Mouse (Mus musculus): ENCODE results near the gene Zfp541. TPM values are rescaled to one million over a fixed set of nuclear protein-coding genes. Genes with fewer than 3 reads are reported as not detected.

Gene Zfp541
- polyA plus RNA-seq, 1 experiment: not detected

- Histone ChIP-seq H3K36me3 (ENCODE audit: control insufficient read depth, insufficient read depth) (peaks cover 14% of the 10 kb centered on the region), H3K79me2 (ENCODE audit: control insufficient read depth, insufficient read depth) (peaks cover 25% of the 10 kb centered on the region), H3K4me2 (ENCODE audit: low read depth) (no peak overlapping the region), H3K4me3 (no peak overlapping the region), H3K27me3 (ENCODE audit: control insufficient read depth, insufficient read depth, insufficient read length) (no peaks in the 10 kb centered on the region), H3ac (ENCODE audit: control insufficient read depth, insufficient read length) (no peak overlapping the region)
- TF ChIP-seq E2F4 (IDR thresholded peaks at IDR 0.05; ENCODE audit: insufficient read depth) (no peak), MYOD1 (IDR thresholded peaks at IDR 0.05; ENCODE audit: control insufficient read depth in 1 of 3, insufficient read length in 2 of 3, low read depth in 2 of 3) (no peak), REST (IDR thresholded peaks at IDR 0.05; ENCODE audit: insufficient read depth, insufficient read length) (no peak), CEBPB (IDR thresholded peaks at IDR 0.05; ENCODE audit: insufficient read depth, poor library complexity, severe bottlenecking) (no peak), TCF12 (IDR thresholded peaks at IDR 0.05; ENCODE audit: insufficient read depth, poor library complexity, severe bottlenecking) (no peak), MAX (IDR thresholded peaks at IDR 0.05; ENCODE audit: low read depth) (no peak), POLR2A (IDR thresholded peaks at IDR 0.05; ENCODE audit: insufficient read length, low read depth) (no peak), SRF (IDR thresholded peaks at IDR 0.05; ENCODE audit: control insufficient read depth, insufficient read length, low read depth) (no peak), TCF3 (IDR thresholded peaks at IDR 0.05; ENCODE audit: insufficient read length, low read depth) (no peak)
Observed at GRCm38 (mm10) chr7:16108886-16109542, 47.4 kb downstream of the Zfp541 start.

GRCm38 (mm10) chr7:16110158-16110557, 48.5 kb downstream of the Zfp541 start:
- Histone ChIP-seq H3K36me3 (ENCODE audit: control insufficient read depth, insufficient read depth) (peaks cover 19% of the 10 kb centered on the region), H3K27me3 (ENCODE audit: control insufficient read depth, insufficient read depth, insufficient read length) (no peaks in the 10 kb centered on the region), H3ac (ENCODE audit: control insufficient read depth, insufficient read length) (no peak overlapping the region), H3K4me3 (no peak overlapping the region), H3K4me2 (ENCODE audit: low read depth) (no peak overlapping the region), H3K79me2 (ENCODE audit: control insufficient read depth, insufficient read depth) (peaks cover 14% of the 10 kb centered on the region)
- TF ChIP-seq E2F4 (IDR thresholded peaks at IDR 0.05; ENCODE audit: insufficient read depth): no peak
- TF ChIP-seq MYOD1 (IDR thresholded peaks at IDR 0.05; ENCODE audit: control insufficient read depth in 1 of 3, insufficient read length in 2 of 3, low read depth in 2 of 3): no peak
- TF ChIP-seq POLR2AphosphoS2 (IDR thresholded peaks at IDR 0.05; ENCODE audit: insufficient read length, low read depth): no peak
- TF ChIP-seq MAX (IDR thresholded peaks at IDR 0.05; ENCODE audit: low read depth): no peak
- no peak for TF ChIP-seq CEBPB (IDR thresholded peaks at IDR 0.05; ENCODE audit: insufficient read depth, poor library complexity, severe bottlenecking)
- no peak for TF ChIP-seq USF1 (IDR thresholded peaks at IDR 0.05; ENCODE audit: low read depth)
- TF ChIP-seq SRF (IDR thresholded peaks at IDR 0.05; ENCODE audit: control insufficient read depth, insufficient read length, low read depth): no peak
- TF ChIP-seq REST (IDR thresholded peaks at IDR 0.05; ENCODE audit: insufficient read depth, insufficient read length): no peak

- Histone ChIP-seq H3K36me3 (ENCODE audit: control insufficient read depth, insufficient read depth) (peaks cover 19% of the 10 kb centered on the region), H3K4me3 (no peak overlapping the region), H3K27me3 (ENCODE audit: control insufficient read depth, insufficient read depth, insufficient read length) (no peaks in the 10 kb centered on the region), H3K4me2 (ENCODE audit: low read depth) (no peak overlapping the region), H3K79me2 (ENCODE audit: control insufficient read depth, insufficient read depth) (peaks cover 2% of the 10 kb centered on the region), H3ac (ENCODE audit: control insufficient read depth, insufficient read length) (no peak overlapping the region)
- TF ChIP-seq E2F4 (IDR thresholded peaks at IDR 0.05; ENCODE audit: insufficient read depth) (no peak), TCF12 (IDR thresholded peaks at IDR 0.05; ENCODE audit: insufficient read depth, poor library complexity, severe bottlenecking) (no peak), MYOD1 (IDR thresholded peaks at IDR 0.05; ENCODE audit: control insufficient read depth in 1 of 3, insufficient read length in 2 of 3, low read depth in 2 of 3) (no peak)
Observed at GRCm38 (mm10) chr7:16111284-16112090, 49.9 kb downstream of the Zfp541 start.

GRCm38 (mm10) chr7:16116418-16116817, 54.8 kb downstream of the Zfp541 start:
- no peaks in the 10 kb centered on the region for H3K27me3 ChIP-seq (ENCODE audit: control insufficient read depth, insufficient read depth, insufficient read length)
- TF ChIP-seq TCF3 (IDR thresholded peaks at IDR 0.05; ENCODE audit: insufficient read length, low read depth) (no peak), CEBPB (IDR thresholded peaks at IDR 0.05; ENCODE audit: insufficient read depth, poor library complexity, severe bottlenecking) (no peak), REST (IDR thresholded peaks at IDR 0.05; ENCODE audit: insufficient read depth, insufficient read length) (no peak)
- no peak overlapping the region for H3ac ChIP-seq (ENCODE audit: control insufficient read depth, insufficient read length)
- H3K36me3 ChIP-seq (ENCODE audit: control insufficient read depth, insufficient read depth): peaks cover 5% of the 10 kb centered on the region
- H3K4me2 ChIP-seq (ENCODE audit: low read depth): no peak overlapping the region
- no peaks in the 10 kb centered on the region for H3K79me2 ChIP-seq (ENCODE audit: control insufficient read depth, insufficient read depth)
- H3K4me3 ChIP-seq: no peak overlapping the region

GRCm38 (mm10) chr7:16117100-16117499, 55.5 kb downstream of the Zfp541 start:
- H3K36me3 ChIP-seq (ENCODE audit: control insufficient read depth, insufficient read depth): peaks cover 5% of the 10 kb centered on the region
- TF ChIP-seq REST (IDR thresholded peaks at IDR 0.05; ENCODE audit: insufficient read depth, insufficient read length) (no peak), POLR2AphosphoS2 (IDR thresholded peaks at IDR 0.05; ENCODE audit: insufficient read length, low read depth) (no peak), E2F4 (IDR thresholded peaks at IDR 0.05; ENCODE audit: insufficient read depth) (no peak), MAX (IDR thresholded peaks at IDR 0.05; ENCODE audit: low read depth) (no peak), POLR2A (IDR thresholded peaks at IDR 0.05; ENCODE audit: insufficient read length, low read depth) (no peak), USF1 (IDR thresholded peaks at IDR 0.05; ENCODE audit: low read depth) (no peak), MYOD1 (IDR thresholded peaks at IDR 0.05; ENCODE audit: control insufficient read depth in 1 of 3, insufficient read length in 2 of 3, low read depth in 2 of 3) (no peak), MYOG (IDR thresholded peaks at IDR 0.05; ENCODE audit: control insufficient read depth in 1 of 3, insufficient read depth in 1 of 3, insufficient read length in 2 of 3, low read depth in 2 of 3) (no peak), TCF3 (IDR thresholded peaks at IDR 0.05; ENCODE audit: insufficient read length, low read depth) (no peak), TCF12 (IDR thresholded peaks at IDR 0.05; ENCODE audit: insufficient read depth, poor library complexity, severe bottlenecking) (no peak), CEBPB (IDR thresholded peaks at IDR 0.05; ENCODE audit: insufficient read depth, poor library complexity, severe bottlenecking) (no peak), SRF (IDR thresholded peaks at IDR 0.05; ENCODE audit: control insufficient read depth, insufficient read length, low read depth) (no peak)

More at GRCm38 (mm10) chr7:16117100-16117499, 55.5 kb downstream of the Zfp541 start:
- Histone ChIP-seq H3K4me2 (ENCODE audit: low read depth) (no peak overlapping the region), H3K27me3 (ENCODE audit: control insufficient read depth, insufficient read depth, insufficient read length) (no peaks in the 10 kb centered on the region), H3K79me2 (ENCODE audit: control insufficient read depth, insufficient read depth) (no peaks in the 10 kb centered on the region), H3K4me3 (no peak overlapping the region), H3ac (ENCODE audit: control insufficient read depth, insufficient read length) (no peak overlapping the region)

Measured in myocyte (in vitro differentiated cells).